Mouse (Mus musculus): Measurements from ENCODE around the gene Lpin2.
A peak's percentile ranks its signal among the peaks of the same experiment; 100 is the strongest.

Lpin2 gene

GRCm38 (mm10) chr17:71171161-71171560 is 11.2 kb upstream of the Lpin2 start:
- no peak for DNase-seq (ENCODE audit: low spot score in 2 of 2)

DNA sequence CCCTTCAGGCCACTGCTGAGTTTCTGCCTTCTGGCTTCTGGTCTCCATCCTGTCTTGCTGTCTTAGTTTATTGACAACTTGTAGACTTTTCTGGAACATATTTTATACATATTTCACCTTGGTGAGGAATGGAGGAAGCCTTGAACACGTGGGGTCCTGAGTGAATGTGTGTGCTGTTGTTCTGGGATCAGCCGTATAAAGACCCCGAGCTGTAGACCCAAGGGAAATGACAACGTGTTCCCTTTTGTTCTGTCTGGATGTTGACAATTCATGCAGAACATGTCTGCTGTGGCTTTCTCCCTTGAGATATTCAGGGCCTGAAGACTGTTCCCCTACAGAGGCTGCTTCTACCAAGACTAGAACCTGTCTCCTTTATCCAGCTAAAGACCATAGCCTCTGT is 5.0 kb upstream of the Lpin2 start:
- DNase-seq (ENCODE audit: low spot score in 2 of 2) = no peak

DNA sequence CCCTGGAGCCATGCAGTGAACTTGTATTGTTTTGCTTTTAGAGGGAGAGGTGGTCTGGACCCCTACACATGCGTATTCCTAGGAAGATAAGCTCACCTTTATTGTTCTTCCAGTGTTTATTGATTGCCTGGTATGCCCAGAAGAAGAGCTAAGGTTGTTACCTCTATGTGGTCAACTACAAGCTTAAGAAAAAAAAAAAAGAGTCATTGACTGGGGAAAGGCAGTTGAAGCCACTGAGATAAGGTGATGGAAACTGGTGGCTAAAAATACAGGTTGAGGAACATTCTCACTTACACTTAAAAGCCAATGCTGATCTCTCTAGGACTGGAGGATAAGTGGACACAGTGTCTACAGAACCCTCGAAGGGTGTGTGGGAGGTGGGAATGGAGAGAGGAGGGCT is 4.4 kb upstream of the Lpin2 start:
- no peak for DNase-seq (ENCODE audit: low spot score in 2 of 2)

DNA sequence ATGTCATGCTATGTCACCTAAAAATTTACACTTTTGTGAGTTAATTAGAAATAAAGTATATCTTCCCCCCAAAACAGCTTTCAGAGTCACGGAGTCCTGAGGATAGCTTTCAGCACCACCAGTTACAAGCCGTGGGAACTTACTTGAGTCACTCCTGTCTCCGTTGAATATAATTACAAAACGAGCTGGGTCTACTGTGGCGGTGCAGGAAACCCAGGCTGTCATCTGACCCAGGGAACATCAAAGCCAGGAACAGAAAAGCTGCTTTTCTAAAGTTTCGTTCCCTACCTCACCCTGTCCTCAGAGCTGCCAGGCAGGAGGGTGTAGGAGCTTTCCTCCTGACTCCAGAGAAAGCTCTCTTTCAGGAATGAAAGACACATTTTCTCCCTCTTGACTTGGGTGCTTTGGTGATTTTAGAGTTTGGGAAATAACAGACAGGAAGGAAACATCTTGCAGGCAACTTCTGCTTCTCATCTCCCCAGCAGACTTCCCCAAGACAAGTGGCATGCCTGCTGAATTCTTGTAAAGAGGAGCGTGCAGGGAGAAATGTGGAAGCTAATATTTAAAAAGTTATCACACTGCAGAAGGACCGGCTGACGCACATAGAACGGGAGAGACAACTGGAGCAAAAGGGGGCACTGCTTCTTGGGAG is 3.7 kb upstream of the Lpin2 start:
- DNase-seq (ENCODE audit: low spot score in 2 of 2) = no peak

GRCm38 (mm10) chr17:71179551-71180309 is 2.6 kb upstream of the Lpin2 start:
- no peak for DNase-seq (ENCODE audit: low spot score in 2 of 2)

GRCm38 (mm10) chr17:71180601-71181000 is 1.8 kb upstream of the Lpin2 start:
- DNase-seq (ENCODE audit: low spot score in 2 of 2) = no peak

- DNase-seq (ENCODE audit: low spot score in 2 of 2) = peak; percentile 94
Observed at GRCm38 (mm10) chr17:71182871-71183656, 704 bp downstream of the Lpin2 start.

DNA sequence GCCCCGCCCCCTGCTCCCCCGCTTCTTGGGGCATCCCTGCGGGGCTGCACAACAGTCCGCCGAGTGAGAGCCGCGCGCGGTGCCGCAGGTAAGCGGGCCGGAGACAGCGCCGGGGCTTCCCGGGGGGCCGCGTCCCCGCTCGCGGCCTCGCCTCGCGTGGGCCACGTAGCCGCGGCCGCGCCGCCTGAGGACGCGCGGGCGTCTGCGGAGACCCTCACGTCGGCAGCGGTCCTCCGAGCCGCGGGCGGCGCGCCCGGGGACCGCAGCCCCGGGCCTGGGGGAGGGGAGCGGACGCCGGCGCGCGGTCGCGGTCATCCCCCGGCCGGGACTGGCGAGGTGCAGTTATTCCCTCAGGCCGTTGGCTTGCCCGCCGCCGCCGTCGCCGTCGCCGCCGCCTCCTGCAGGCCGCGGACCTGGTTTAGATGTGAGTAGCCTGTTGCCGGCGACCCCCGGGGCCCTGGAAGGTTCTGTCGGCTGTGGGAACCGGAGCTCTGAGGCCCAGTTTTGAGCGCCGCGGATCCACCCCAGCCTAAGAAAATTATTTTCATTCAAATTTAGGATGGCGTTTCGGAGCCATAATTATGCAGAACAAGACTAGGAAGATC is 1.4 kb downstream of the Lpin2 start:
- DNase-seq (ENCODE audit: low spot score in 2 of 2) = peak in 1 of 2 experiments; percentile 49

DNA sequence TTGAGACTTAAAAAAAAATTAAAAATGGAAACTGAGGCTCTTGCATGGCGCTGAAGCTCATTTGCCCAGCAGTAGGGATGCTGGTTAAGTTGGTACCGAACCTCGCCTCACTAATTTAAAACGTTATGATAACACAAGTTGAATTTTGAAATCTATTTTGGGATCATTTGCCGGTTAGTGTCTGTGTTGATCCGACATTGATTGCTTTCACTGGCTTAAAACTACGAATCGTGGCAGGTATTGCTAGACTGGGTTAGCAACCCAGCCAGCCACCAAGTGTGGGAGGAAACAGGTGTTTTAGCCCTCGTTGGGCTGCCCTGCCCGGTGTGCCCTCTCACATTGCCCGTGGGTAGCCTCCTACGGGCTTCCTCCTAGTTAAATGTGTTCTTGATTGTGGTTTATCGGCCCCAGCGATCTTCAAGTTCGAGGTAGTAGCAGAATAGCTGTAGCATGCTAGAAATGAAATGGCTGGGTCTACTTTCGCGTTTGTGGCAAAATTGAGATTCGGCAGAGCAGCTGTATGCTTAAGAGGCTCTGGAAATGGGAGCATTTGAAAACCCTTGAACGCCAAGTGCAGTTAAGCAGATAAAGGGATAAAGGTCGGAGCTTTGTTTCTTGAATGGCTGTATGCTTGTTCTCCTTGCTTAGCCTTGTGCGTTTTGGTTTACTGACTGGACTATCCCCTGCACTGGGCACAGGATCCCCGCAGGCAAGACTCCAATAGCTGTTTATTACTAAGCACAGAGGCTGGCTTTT is 2.2 kb downstream of the Lpin2 start:
- no peak for DNase-seq (ENCODE audit: low spot score in 2 of 2)

DNA sequence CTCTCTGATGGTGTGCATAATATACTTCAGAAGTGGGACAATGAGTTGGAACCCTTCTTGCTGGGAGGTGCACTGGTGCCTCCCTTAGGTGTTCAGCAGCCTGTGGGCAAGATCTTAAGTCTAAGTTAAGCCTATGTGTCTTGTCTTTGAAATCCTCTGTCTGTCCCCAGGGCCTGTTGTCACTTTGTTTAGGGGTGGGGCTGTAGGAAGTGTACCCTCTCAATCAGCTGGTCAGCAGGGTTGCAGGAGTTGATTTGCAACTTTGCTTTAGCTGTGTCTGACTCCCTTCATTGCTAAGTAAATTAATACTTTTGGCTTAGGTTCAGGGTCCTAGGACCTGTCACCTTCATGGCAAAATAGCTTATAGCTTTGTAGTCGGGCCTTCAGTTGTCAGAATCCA is 3.0 kb downstream of the Lpin2 start:
- no peak for DNase-seq (ENCODE audit: low spot score in 2 of 2)

GRCm38 (mm10) chr17:71190589-71190988 is 8.2 kb downstream of the Lpin2 start:
- DNase-seq (ENCODE audit: low spot score in 2 of 2) = no peak

DNA sequence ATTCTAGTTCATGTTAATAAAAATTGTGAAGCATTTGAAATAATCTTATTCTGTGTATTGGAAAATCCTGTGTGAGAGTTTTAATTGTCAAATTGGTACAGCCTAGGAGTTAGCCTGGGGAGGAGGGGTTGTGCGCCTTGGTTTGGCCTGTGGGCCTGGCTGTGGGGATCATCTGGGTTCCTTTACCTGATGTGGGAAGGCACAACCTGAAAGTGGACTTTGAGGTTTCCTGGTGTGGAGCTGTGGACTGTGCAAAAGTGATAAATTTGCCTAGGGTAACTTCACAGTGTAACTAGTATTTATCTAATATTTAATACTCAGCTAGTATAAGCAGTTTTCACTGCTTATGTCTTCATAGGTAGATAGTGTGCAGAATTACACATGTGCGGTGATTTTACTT is 8.7 kb downstream of the Lpin2 start:
- DNase-seq (ENCODE audit: low spot score in 2 of 2) = no peak

- DNase-seq (ENCODE audit: low spot score in 2 of 2) = no peak
Observed at GRCm38 (mm10) chr17:71191651-71192419, 9.5 kb downstream of the Lpin2 start.

DNA sequence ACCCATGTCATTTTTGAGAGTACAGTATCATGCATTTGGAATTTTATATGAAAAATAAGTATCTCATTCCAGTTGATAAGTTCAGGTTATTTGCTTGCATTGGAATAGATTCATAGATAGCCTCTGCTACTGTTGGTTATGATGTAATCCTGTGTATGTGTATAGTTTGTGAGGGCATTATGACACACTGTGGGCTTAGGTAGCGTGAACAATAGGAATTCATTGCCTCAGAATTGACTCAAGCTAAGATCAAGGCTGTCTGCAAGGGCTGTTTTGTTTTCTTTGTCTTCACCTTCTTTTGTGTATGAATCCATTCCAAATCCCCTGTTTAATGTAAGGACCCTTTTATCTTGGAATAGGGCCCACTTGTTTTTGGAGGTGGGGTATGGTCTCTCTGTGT is 10.7 kb downstream of the Lpin2 start:
- DNase-seq (ENCODE audit: low spot score in 2 of 2) = no peak

DNA sequence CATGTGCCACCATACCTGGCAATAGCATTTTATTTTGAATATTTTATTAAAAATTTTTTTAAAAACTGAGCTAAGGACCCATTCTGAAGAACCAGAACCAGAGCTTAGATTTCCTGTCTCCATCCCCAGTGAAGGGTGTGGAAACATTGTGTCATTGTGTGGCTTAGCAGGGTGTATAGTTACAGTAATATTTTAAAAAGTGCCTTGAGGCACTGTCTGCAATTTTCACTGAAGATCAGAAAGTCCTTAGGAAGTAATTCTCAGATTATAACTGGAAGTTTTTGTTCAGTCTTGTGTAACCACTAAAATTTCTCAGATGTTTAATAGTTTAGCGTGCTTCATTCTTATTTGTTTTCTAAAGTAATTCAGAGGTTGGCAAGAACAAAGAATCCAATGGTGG is 11.1 kb downstream of the Lpin2 start:
- no peak for DNase-seq (ENCODE audit: low spot score in 2 of 2)

- no peak for DNase-seq (ENCODE audit: low spot score in 2 of 2)
Observed at GRCm38 (mm10) chr17:71194906-71195632, 12.7 kb downstream of the Lpin2 start.

DNA sequence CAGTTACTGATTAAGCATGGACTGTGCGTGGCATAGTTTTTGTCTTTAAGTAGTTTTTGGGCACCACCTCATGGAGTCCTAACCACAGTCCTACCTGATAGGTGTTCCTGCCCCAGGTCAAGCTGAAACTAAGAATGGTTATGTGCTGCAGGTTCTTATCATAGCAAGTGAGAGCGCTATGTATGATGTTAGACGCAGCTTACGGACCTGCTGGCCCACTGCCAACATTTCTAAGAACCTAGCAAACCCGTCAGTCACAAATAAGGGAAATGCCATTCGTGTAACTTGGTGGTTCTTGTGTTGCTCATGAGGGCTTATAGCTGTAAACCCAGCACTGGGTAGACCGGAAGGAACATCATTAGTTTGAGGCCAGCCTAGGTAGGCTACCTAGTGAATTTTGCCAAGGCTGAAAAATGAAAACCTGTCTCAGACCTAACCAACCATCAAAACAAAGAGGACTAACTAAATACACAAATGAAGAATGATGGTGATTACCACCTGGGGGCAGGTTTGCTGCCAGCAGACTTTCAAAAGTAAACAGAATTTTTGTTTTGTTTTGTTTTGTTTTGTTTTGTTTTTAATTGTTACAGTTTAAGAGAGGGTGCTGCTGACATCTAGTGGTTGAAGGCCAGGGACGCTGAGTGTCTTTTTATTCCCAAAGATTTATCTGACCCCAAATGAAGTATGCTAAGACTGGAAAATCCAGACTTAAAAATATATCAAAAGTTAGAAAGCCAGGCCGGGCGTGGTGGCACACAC is 13.5 kb downstream of the Lpin2 start:
- no peak for DNase-seq (ENCODE audit: low spot score in 2 of 2)

GRCm38 (mm10) chr17:71196415-71196814 is 14.1 kb downstream of the Lpin2 start:
- no peak for DNase-seq (ENCODE audit: low spot score in 2 of 2)

GRCm38 (mm10) chr17:71199346-71199745 is 17.0 kb downstream of the Lpin2 start:
- DNase-seq (ENCODE audit: low spot score in 2 of 2) = no peak

Measured in right cerebral cortex, postnatal 10 days (tissue).